Mouse (Mus musculus) MEL (cell line): Measurements from ENCODE around the gene Gm10985. TPM values are rescaled to one million over a fixed set of nuclear protein-coding genes. Genes with fewer than 3 reads are reported as not detected.

ENCODE experiments used
- DNase-seq: peaks from one replicate; pipeline ENCODE4 v3.0.0; 2011; ENCODE audit warnings: low read depth, low spot score
- H3K27ac ChIP-seq: 2 replicates; pipeline ENCODE4 v1.5.1; 2012; ENCODE audit warnings: low read depth, mild to moderate bottlenecking, control low read depth, low read length, moderate library complexity; ENCODE audit not compliant: control insufficient read depth
- H3K27me3 ChIP-seq, 2 experiments: fragments of 150-350 bp in 1 of 2; sonication (generic) in 1 of 2; 2 replicates each; pipeline ENCODE4 v1.6.1; 2012; ENCODE audit warnings: low read length in 2 of 2, mild to moderate bottlenecking in 2 of 2, improper control_type of control experiment in 1 of 2, moderate library complexity in 1 of 2; ENCODE audit not compliant: insufficient read depth in 2 of 2, control insufficient read depth in 1 of 2
- H3K36me3 ChIP-seq, 2 experiments: 2 replicates each; pipeline ENCODE4 v1.6.1; 2012 to 2014; ENCODE audit warnings: low read length in 2 of 2, improper control_type of control experiment in 1 of 2, inconsistent platforms in 1 of 2, mild to moderate bottlenecking in 1 of 2; ENCODE audit not compliant: insufficient read depth in 2 of 2, control insufficient read depth in 1 of 2
- H3K4me1 ChIP-seq, 2 experiments: fragments of 150-350 bp in 1 of 2; sonication (generic) in 1 of 2; 2 replicates each; pipeline ENCODE4 v1.6.1; 2012; ENCODE audit warnings: low read length in 2 of 2, improper control_type of control experiment in 1 of 2, mild to moderate bottlenecking in 1 of 2; ENCODE audit not compliant: insufficient read depth in 2 of 2, control insufficient read depth in 1 of 2
- H3K4me3 ChIP-seq, 2 experiments: fragments of 150-350 bp in 1 of 2; sonication (generic) in 1 of 2; 2 replicates each; pipeline ENCODE4 v1.5.1; 2012; ENCODE audit warnings: low read depth in 2 of 2, low read length in 2 of 2, mild to moderate bottlenecking in 2 of 2, moderate library complexity in 2 of 2, control low read depth in 1 of 2, improper control_type of control experiment in 1 of 2; ENCODE audit not compliant: control insufficient read depth in 1 of 2, insufficient read depth in 1 of 2
- H3K79me2 ChIP-seq: 2 replicates; pipeline ENCODE4 v1.6.1; 2012; ENCODE audit warnings: mild to moderate bottlenecking, low read length, moderate library complexity; ENCODE audit not compliant: control insufficient read depth, poor library complexity, insufficient read depth
- H3K9ac ChIP-seq: 2 replicates; pipeline ENCODE4 v1.6.1; 2012; ENCODE audit warnings: low read depth, mild to moderate bottlenecking, control low read depth, low read length, moderate library complexity; ENCODE audit not compliant: control insufficient read depth, poor library complexity, severe bottlenecking
- H3K9me3 ChIP-seq: fragments of 150-350 bp; sonication (generic); replicated peaks from 2 replicates; pipeline ENCODE4 v1.6.1; 2012; ENCODE audit warnings: mild to moderate bottlenecking, low read length, improper control_type of control experiment, moderate library complexity; ENCODE audit not compliant: insufficient read depth
- BHLHE40 ChIP-seq: IDR thresholded peaks from 2 replicates; pipeline ENCODE4 v1.6.1; 2012; ENCODE audit warnings: low read depth, mild to moderate bottlenecking, inconsistent platforms, low read length, improper control_type of control experiment, borderline replicate concordance
- CHD2 ChIP-seq: IDR thresholded peaks from 2 replicates; pipeline ENCODE4 v1.6.1; 2011; ENCODE audit warnings: low read length, improper control_type of control experiment
- E2F4 ChIP-seq: IDR thresholded peaks from 2 replicates; pipeline ENCODE4 v1.6.1; 2011; ENCODE audit warnings: low read depth, low read length, improper control_type of control experiment, borderline replicate concordance
- EP300 ChIP-seq, 2 experiments: IDR thresholded peaks; 2 replicates each; pipeline ENCODE4 v1.6.1; 2011; ENCODE audit warnings: improper control_type of control experiment in 2 of 2, low read length in 2 of 2, low read depth in 1 of 2, mild to moderate bottlenecking in 1 of 2
- GABPA ChIP-seq: IDR thresholded peaks from 2 replicates; pipeline ENCODE4 v1.6.1; 2012; ENCODE audit warnings: low read depth, mild to moderate bottlenecking, inconsistent platforms, low read length, improper control_type of control experiment, moderate library complexity
- KAT2A ChIP-seq: conservative IDR thresholded peaks from 2 replicates; pipeline ENCODE4 v1.6.1; 2012; ENCODE audit warnings: low read depth, low read length, improper control_type of control experiment, inconsistent platforms
- MAZ ChIP-seq: IDR thresholded peaks from 2 replicates; pipeline ENCODE4 v1.6.1; 2012; ENCODE audit warnings: low read depth, mild to moderate bottlenecking, inconsistent platforms, low read length, improper control_type of control experiment
- MEF2A ChIP-seq: IDR thresholded peaks from 2 replicates; pipeline ENCODE4 v1.6.1; 2014; ENCODE audit warnings: low read depth, mild to moderate bottlenecking, inconsistent platforms, low read length, improper control_type of control experiment; ENCODE audit not compliant: poor library complexity, insufficient replicate concordance, severe bottlenecking; ENCODE audit errors: extremely low read depth
- MYC ChIP-seq: IDR thresholded peaks from 2 replicates; pipeline ENCODE4 v1.6.1; 2011; ENCODE audit warnings: low read depth, mild to moderate bottlenecking, low read length, improper control_type of control experiment, moderate library complexity
- NELFE ChIP-seq: IDR thresholded peaks from 2 replicates; pipeline ENCODE4 v1.6.1; 2011; ENCODE audit warnings: low read depth, low read length, improper control_type of control experiment
- POLR2A ChIP-seq, 2 experiments: IDR thresholded peaks; 2 replicates each; pipeline ENCODE4 v1.6.1; 2011 to 2012; ENCODE audit warnings: low read length in 2 of 2, mild to moderate bottlenecking in 2 of 2, control low read depth in 1 of 2, improper control_type of control experiment in 1 of 2, low read depth in 1 of 2, moderate library complexity in 1 of 2; ENCODE audit not compliant: control insufficient read depth in 1 of 2, insufficient read depth in 1 of 2, poor library complexity in 1 of 2
- POLR2AphosphoS5 ChIP-seq: IDR thresholded peaks from 2 replicates; pipeline ENCODE4 v1.6.1; 2012; ENCODE audit warnings: low read depth, borderline replicate concordance, mild to moderate bottlenecking, inconsistent platforms, low read length, moderate library complexity, mixed read lengths
- RCOR1 ChIP-seq: IDR thresholded peaks from 2 replicates; pipeline ENCODE4 v1.6.1; 2012; ENCODE audit warnings: low read depth, mild to moderate bottlenecking, inconsistent platforms, low read length, improper control_type of control experiment
- SIN3A ChIP-seq: IDR thresholded peaks from 2 replicates; pipeline ENCODE4 v1.6.1; 2012; ENCODE audit warnings: low read length, improper control_type of control experiment, inconsistent platforms
- SMC3 ChIP-seq: IDR thresholded peaks from 2 replicates; pipeline ENCODE4 v1.6.1; 2011; ENCODE audit warnings: low read depth, low read length, improper control_type of control experiment
- TAL1 ChIP-seq: IDR thresholded peaks from 2 replicates; pipeline ENCODE4 v1.6.1; 2012; ENCODE audit warnings: mild to moderate bottlenecking, inconsistent platforms, low read length, moderate library complexity, mixed read lengths
- TBP ChIP-seq: IDR thresholded peaks from 2 replicates; pipeline ENCODE4 v1.8.0; 2011; ENCODE audit warnings: low read depth, low read length, improper control_type of control experiment
- TCF12 ChIP-seq: IDR thresholded peaks from 2 replicates; pipeline ENCODE4 v1.6.1; 2014; ENCODE audit warnings: low read depth, mild to moderate bottlenecking, inconsistent platforms, low read length, improper control_type of control experiment, moderate library complexity
- ZMIZ1 ChIP-seq: IDR thresholded peaks from 2 replicates; pipeline ENCODE4 v1.6.1; 2012; ENCODE audit warnings: low read depth, mild to moderate bottlenecking, inconsistent platforms, low read length, improper control_type of control experiment, moderate library complexity
- polyA plus RNA-seq, 2 experiments: library from polyadenylated mRNA; stranded (reverse) in 1 of 2; unstranded in 1 of 2; fragments of >175 nt in 1 of 2; fragments of >200 nt in 1 of 2; gene quantifications; 2 replicates each; pipeline versions ENCODE4 v1.2.1 to v1.2.4; 2012; ENCODE audit warnings: low replicate concordance in 2 of 2, low read depth in 1 of 2; ENCODE audit not compliant: insufficient read length in 2 of 2, insufficient read depth in 1 of 2, missing spikeins in 1 of 2
- total RNA-seq: library from RNA; depleted of rRNA; stranded (reverse); fragments of 300-350 nt; gene quantifications from 2 replicates; pipeline ENCODE4 v1.2.3, GENCODE M21; 2012; rRNA removed

The Gm10985 gene
- total and polyA plus RNA-seq, 3 experiments = not detected

GRCm38 (mm10) chr3:53871596-53871995 lies 26.7 kb downstream of the Gm10985 start:
- TF ChIP-seq E2F4 (no peak), TCF12 (no peak), MAZ (no peak), SIN3A (no peak), RCOR1 (no peak), KAT2A (no peak)

GRCm38 (mm10) chr3:53890619-53891540 lies 46.0 kb downstream of the Gm10985 start:
- H3K9me3 ChIP-seq = no peaks in the 10 kb centered on the region
- no peak overlapping the region for H3K27ac ChIP-seq
- no peak overlapping the region for H3K4me3 ChIP-seq
- TF ChIP-seq MYC (no peak), ZMIZ1 (no peak), CHD2 (no peak), MEF2A (no peak), POLR2AphosphoS5 (no peak), POLR2A (IDR thresholded peaks at IDR 0.05; ENCODE audit: control insufficient read depth in 1 of 2, insufficient read depth in 1 of 2, low read depth in 1 of 2, low read length in 2 of 2, poor library complexity in 1 of 2) (no peak), RCOR1 (no peak), SMC3 (no peak), BHLHE40 (no peak), NELFE (no peak), EP300 (IDR thresholded peaks at IDR 0.05; ENCODE audit: low read depth in 1 of 2, low read length in 2 of 2) (no peak), TAL1 (no peak), TBP (no peak), GABPA (no peak)
- H3K9ac ChIP-seq = no peak overlapping the region
- H3K27me3 ChIP-seq = no peaks in the 10 kb centered on the region
- H3K79me2 ChIP-seq = no peaks in the 10 kb centered on the region
- H3K36me3 ChIP-seq = no peaks in the 10 kb centered on the region
- no peaks in the 10 kb centered on the region for H3K4me1 ChIP-seq
- no peak for DNase-seq

More at GRCm38 (mm10) chr3:53871596-53871995, 26.7 kb downstream of the Gm10985 start:
- no peaks in the 10 kb centered on the region for H3K9me3 ChIP-seq
- no peaks in the 10 kb centered on the region for H3K36me3 ChIP-seq
- no peak overlapping the region for H3K9ac ChIP-seq
- no peaks in the 10 kb centered on the region for H3K4me1 ChIP-seq
- H3K27me3 ChIP-seq = peaks cover 0 to 4% of the 10 kb centered on the region in 2 experiments; a peak in 1 of 4 replicates
- DNase-seq = no peak
- H3K79me2 ChIP-seq = no peaks in the 10 kb centered on the region
- H3K27ac ChIP-seq = no peak overlapping the region
- no peak overlapping the region for H3K4me3 ChIP-seq

Other genes starting within 250 kb of the Gm10985 start
- not detected in 2 replicates for gene Frem2, start 187.7 kb upstream of the Gm10985 start, total RNA-seq
- gene Frem2, start 187.7 kb upstream of the Gm10985 start, polyA plus RNA-seq = not detected
- 63.0 and 77.5 TPM in 2 replicates for gene Ufm1, start 18.7 kb downstream of the Gm10985 start, total RNA-seq
- gene Ufm1, start 18.7 kb downstream of the Gm10985 start, polyA plus RNA-seq = 10 to 100 TPM in 1 of 2 experiments, not detected in 1; 79.7 TPM